Mouse (Mus musculus): ENCODE data around the gene Cks1b.

Gene Cks1b

DNA sequence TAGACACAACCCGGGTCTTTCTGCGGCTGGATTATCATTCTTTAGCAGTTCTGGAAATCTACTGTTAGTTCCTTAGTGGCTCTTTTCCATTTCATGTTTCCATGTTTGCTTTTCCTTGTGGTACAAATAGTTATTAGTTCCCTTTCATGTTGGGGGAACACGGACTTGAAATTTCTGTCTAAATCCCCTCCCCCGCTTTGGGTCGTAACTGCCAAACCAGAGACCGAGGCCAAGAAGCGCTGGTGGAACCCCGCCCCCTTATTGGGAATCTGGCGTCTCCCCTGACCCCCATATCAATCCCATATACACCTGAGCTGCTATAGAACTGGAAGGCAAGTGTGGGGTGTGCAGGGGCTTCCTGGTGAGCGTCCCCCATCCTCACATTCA is 22.8 kb downstream of the Cks1b start:
- DNase-seq = no peak

DNA sequence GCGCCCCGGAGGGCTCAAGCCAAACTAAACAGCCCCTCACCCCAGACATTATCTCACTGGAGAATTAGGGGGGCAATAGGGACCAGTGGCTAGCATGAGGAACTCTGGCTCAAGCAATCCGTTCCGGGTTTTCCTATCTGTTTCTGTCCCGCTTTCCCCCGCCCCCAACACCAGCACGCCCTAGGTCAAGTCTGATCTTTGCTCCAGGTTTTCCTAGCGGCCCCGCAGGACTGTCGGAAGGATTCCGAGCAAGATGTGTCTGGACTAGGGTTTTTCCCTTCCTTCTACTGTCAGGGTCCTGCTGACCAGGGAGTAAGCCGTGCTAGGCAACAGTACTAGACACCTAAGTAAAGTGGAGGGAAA is 23.3 kb downstream of the Cks1b start:
- no peak for DNase-seq

DNA sequence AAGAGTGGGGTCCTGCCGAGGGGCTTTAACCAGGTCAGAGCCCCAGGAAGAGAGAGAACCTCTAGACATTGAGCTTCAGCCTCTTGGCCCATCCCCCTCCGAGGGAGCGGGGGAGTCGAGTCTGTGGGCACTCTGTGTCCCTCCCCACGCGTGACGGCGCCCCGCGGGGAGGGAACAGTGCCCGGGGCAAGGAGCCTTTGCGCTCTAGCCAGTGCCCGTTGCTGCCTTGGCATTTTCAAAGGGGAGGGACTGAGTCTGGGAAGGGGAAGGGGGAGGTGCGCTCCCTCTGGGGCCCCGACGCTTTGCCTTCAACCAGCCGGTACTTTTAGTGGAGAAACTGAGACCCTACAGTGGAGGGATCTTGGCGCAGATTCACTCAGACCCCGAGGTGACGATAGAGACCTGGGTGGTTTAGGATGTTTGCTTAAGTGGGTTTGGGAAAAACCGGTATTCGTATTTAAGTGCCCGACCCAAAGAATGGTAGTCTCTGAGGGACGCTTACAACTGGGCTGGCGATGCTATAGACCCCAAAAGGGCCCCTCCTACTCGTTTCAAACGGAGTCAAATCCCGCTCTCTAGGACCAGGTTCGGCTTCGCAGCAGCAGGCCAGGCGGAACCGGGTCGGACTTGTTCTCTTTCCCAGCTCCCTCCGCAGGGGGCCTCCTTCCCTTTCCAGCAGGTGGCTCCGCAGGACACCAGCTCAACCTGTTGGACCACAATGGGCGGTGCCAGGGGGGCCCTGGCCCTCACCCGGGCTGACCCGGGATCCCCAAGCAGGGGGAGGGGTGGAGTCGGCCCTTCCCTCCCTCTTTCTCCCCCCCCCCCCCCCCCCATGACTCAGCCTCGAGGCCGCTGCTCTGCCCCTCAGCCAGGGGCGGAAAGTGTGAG is 23.9 kb downstream of the Cks1b start, which contains the start of gene Zbtb7b:
Gene Zbtb7b, minus strand, starts transcription at position 771 of the 888 bp plus-strand sequence.
- DNase-seq = peak in 1 of 2 experiments; percentile 48

DNA sequence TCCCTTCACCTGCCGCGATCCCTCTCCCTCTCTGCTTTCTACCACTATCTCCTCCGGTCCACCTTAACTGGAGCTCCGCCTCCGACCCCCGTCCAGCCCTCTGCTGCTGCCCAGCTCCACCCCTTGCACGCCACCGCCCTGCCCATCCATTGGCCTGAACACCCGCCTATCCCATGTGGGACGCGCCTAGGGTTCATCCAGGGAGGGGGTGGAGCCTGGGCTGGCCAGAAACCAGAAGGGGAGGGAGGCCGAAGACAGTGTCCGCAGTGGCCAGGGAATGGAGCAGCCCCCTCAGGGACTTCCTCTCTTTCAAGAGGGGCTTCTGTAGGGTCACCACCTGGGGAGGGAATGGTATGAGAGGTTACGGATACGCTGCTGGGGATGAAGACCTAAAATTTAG is 24.6 kb downstream of the Cks1b start:
- peak; percentile 75 to 82 for DNase-seq

GRCm38 (mm10) chr3:89392871-89393311 is 25.3 kb downstream of the Cks1b start:
- no peak for DNase-seq

DNA sequence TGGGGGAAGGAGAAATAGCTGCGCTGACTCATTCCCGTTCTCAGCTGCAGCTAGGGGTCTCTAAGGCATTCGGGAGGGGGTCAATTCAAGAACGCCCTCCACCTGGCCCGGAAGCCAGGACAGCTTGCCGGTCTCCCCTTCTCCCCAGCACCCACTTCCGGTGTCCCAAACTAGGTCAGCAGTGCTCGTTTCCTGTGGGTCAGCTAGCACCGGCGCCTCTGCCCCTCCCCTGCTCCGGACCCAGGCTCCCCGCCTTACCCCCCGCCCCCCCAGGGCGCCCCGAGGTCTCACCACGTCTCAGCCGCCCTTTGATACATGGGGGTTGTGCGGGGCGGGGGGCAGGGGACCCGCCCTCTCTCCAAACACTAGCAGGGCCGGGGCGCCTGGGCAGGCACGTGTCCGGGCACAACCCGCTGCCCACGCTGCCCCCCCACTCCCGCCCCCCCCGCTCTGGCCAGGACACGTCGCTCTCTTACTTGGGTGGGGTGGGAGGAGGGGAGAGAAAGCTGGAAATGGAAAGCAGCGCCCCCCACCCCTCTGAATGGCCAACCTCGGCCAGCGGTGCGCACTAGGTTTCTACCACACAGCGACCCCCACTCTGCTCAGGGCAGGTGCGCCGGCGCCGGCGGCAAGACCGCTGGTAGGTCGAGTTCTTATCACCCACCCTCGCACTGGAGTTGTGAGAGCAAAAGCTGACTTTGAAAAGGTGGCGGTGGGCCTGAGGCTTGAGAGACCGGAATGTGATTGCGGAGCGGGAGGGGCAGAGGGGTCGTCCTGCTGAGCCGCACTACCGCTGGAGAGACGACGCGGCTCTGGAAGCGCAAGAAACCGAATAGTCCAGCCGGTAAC is 26.3 kb downstream of the Cks1b start:
- peak in 1 of 2 experiments; percentile 42 for DNase-seq

- DNase-seq = peak in 1 of 2 experiments; percentile 42
Observed at GRCm38 (mm10) chr3:89390699-89391662, 27.2 kb downstream of the Cks1b start.

DNA sequence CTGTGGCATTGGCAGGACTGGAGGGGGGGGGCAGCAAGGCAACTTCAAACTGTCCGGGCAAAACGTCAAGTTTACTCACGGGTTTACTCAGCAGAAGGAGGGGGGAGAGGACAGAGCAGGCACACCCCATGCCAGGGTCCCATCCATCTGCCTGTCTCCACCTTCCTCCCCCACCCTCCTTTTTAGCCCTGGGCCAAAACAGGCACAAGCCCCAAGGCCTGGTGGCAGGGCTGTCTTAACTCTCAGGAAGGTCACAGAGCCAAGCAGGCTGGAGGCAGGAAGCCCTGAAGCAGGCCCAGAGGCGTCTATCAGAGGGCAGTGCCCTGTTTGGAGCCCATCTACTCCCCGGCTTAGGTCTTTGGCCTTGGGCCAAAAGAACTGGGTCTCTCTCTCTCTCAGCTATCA is 28.1 kb downstream of the Cks1b start:
- DNase-seq = no peak

DNA sequence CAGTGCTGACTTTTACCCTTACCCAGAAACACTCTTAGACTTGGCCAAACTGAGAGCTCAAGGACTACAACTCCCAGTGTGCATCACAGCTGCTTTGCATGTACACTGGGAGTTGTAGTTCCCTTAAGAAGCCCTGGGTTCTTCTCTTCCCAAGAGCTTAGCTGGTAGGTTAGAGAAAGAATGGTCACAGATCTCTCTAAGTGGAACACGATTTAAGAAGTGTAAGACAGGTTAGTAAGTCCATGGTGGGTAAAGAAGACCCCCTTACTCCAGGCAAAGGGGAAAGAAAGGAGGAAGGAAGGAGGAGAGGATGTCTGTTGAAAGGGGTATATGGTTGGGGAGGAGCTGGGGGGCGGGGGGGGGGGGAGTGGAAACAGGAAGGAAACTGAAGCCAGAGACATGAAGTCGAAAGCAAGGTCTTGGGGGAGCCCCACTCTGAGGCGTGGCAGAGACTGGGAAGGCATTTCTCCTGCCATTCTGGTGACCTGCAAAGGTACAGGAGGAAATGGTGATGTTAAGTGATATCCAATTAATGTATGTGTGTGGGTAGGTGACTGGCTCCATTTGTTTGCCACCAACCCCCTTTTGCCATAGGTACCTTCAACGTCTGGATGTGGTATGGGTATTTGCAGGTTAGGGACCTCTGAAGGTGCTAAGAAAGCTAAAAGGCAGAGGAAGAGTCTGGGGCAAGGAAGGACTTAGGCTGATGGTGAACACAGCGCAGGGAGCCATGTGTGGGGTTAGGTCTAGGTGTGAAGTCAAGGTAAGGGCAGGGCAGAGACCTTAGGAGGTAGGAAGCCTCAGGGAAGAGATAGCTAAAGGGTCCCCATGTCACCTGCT is 29.1 kb downstream of the Cks1b start:
- peak in 1 of 2 experiments; percentile 52 for DNase-seq

GRCm38 (mm10) chr3:89388134-89388881 is 29.9 kb downstream of the Cks1b start:
- DNase-seq = peak in 1 of 2 experiments; percentile 30

GRCm38 (mm10) chr3:89387632-89388031 is 30.6 kb downstream of the Cks1b start:
- peak in 1 of 2 experiments; percentile 27 for DNase-seq

DNA sequence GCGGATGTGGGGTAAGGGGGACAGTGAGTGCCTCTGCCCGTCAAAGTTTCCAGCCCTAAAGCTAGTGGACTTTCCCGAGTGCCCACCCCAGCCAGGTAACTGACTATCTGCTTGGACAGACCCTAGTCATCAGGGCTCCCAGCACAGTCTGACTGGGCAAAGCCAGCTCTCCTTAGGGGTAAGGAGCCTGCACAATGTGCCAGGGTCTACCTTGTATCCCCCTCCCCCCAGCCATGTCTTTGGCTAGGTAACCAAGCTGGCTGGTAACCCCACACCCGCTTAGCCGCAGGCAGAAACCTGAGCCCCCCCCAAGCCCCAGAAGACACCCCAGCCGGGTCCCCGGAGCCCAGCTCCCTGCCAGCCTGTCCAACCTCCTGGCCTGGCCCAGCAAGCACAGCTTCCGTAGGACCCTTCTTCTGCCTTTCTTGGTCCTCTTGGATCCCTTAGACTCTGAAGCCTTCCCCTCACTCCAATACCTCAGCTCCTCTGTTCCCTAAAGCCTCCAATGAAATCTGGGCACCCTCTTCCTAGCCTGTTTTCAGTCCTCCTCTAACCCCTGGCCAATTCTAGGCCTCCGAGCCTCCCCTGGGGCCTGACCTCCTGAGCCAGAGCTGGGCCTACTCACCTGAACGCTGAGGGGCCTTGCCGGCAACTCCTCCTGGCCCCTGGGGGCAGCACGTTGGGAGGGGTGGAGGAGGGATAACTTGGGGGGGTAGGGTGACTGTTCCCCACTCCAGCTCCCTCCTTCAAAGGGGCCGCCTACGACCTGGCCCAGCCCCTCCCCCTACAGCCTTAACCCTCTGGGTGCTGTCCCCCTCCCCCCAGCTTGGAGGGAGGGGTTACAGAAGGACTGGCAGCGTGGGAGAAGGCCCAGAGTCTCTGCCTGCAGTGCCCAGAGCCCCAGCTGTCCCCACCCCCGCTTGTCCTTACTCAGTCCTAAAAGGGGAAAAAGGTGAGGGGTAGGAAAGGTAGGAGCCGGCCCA is 31.5 kb downstream of the Cks1b start:
- DNase-seq = peak in 1 of 2 experiments; percentile 48

- DNase-seq = peak; percentile 49 to 58
Observed at GRCm38 (mm10) chr3:89385451-89385850, 32.7 kb downstream of the Cks1b start.

DNA sequence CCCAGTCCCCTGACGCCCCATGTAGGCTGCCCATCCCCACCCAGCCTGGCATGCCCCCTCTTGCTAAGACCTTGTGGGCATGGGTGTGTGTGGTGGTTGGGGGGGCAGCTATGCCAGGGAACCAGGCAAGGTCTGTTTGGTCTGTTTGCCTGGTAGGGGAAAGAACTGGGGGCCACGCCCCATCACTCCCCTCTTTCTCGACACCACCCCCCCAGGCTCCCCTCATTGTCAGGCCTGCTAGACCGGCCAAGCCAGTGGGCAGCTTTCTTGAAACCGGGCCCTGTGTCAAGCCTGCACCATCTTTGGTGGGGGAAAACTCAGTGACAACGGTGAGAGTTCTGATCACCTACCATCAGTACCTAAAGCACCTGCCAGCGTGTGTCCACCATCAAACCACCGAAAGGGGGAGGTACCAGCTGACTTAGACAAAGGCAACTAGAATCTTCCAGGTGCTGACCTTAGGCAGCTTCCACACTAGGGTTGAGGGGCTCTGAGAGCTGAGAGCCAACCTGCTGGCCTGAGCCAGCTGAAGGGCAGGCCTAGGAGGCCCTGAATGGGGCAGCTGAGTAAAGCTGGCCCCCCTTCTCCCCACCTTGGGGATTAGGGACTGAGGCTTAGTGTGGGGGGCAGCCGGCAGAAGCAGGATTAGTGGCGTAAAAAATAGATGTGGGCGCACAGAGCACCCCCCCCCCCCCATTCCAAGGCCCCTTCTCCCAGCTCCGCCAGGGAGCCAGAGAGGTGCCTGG is 33.7 kb downstream of the Cks1b start:
- no peak for DNase-seq

DNA sequence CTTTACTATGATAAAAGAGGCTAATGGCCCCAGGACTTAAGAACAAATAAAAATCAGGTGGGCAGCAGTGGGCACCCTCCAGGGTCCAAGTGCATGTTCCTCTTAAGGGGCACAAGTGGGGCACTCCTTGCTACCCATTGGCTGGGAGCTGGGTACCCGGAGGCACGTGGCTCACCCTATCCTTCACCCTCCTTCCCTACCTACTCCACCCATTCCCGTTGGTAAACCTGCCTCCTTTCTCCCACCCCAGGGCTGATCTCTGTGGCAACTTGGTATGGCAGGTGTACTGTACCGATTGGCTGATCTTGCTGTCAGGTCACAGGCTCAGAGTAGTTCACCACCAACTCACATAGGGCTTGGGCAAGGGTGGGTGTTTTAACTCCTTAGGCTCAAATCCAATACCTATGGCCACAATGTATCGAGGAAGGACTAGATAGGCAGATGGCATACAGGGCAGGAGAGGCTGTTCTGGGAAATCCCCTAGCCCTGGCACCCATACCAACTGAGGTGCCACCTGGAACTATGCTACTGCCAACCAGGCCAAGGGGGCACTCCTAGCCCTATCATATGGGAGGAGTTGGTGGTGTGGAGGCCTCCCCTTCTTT is 34.4 kb downstream of the Cks1b start:
- DNase-seq = no peak

GRCm38 (mm10) chr3:89382950-89383349 is 35.2 kb downstream of the Cks1b start:
- DNase-seq = no peak

GRCm38 (mm10) chr3:89382033-89382882 is 35.9 kb downstream of the Cks1b start:
- DNase-seq = peak in 1 of 2 experiments; percentile 36
